Mouse (Mus musculus): ENCODE data around the gene Tmem247. TPM values are rescaled to one million over a fixed set of nuclear protein-coding genes. Genes with fewer than 3 reads are reported as not detected.

The Tmem247 gene
- total and polyA plus RNA-seq, 3 experiments = not detected

GRCm38 (mm10) chr17:86924679-86925078 is 7.5 kb downstream of the Tmem247 start:
- in situ Hi-C loops (cut with MboI; ENCODE audit: low pct_ligation_motif_present, low pct_unique_long_range_greater_than_20kb, low sequenced_read_pairs) = loop anchor here (25.0 kb wide), 1 partner anchor 638 kb away; no protein-coding TSS in a partner anchor
- no peak overlapping the region for H3K9ac ChIP-seq (ENCODE audit: insufficient read depth, low read depth)
- dilution Hi-C loops (cut with MboI; ENCODE audit: extremely low pct_ligation_motif_present, extremely low pct_unique_long_range_greater_than_20kb, low sequenced_read_pairs) = no loop called here
- H3K36me3 ChIP-seq (replicated peaks in 1 of 2; ENCODE audit: control insufficient read depth in 1 of 2, insufficient read depth in 1 of 2, low read length in 1 of 2) = no peaks in the 10 kb centered on the region
- H3K9me3 ChIP-seq (replicated peaks; ENCODE audit: low read length) = peaks cover 4% of the 10 kb centered on the region
- H3K4me1 ChIP-seq (ENCODE audit: control insufficient read depth in 1 of 2, insufficient read depth in 2 of 2) = peaks cover 0 to 3% of the 10 kb centered on the region in 2 experiments; a peak in 1 of 4 replicates
- H3K4me2 ChIP-seq (ENCODE audit: insufficient read depth, low read depth, poor library complexity, severe bottlenecking) = no peak overlapping the region
- no peaks in the 10 kb centered on the region for H3K27me3 ChIP-seq (replicated peaks)
- no peak overlapping the region for H3K4me3 ChIP-seq (replicated peaks in 1 of 3; ENCODE audit: low read depth in 2 of 3, low read length in 2 of 3, poor library complexity in 1 of 3)
- DNase-seq (ENCODE audit: extremely low read depth) = no peak
- H3K27ac ChIP-seq (ENCODE audit: insufficient read depth, low read depth) = no peak overlapping the region
- TF ChIP-seq HCFC1 (IDR thresholded peaks at IDR 0.05; ENCODE audit: low read depth, low read length) (no peak), POLR2A (IDR thresholded peaks at IDR 0.05; ENCODE audit: low read depth, low read length) (no peak), CTCF (conservative IDR thresholded peaks at IDR 0.05 in 1 of 2, IDR thresholded peaks at IDR 0.05 in 1 of 2; ENCODE audit: low read depth in 2 of 2, low read length in 2 of 2) (no peak), MAZ (IDR thresholded peaks at IDR 0.05; ENCODE audit: low read depth, low read length) (no peak), ZNF384 (IDR thresholded peaks at IDR 0.05; ENCODE audit: low read depth, low read length) (no peak), CHD2 (IDR thresholded peaks at IDR 0.05; ENCODE audit: low read length) (no peak), ZC3H11A (IDR thresholded peaks at IDR 0.05; ENCODE audit: low read depth, low read length) (no peak), KAT2A (IDR thresholded peaks at IDR 0.05; ENCODE audit: insufficient replicate concordance, low read length) (no peak), MAX (IDR thresholded peaks at IDR 0.05; ENCODE audit: low read length) (no peak), RAD21 (IDR thresholded peaks at IDR 0.05; ENCODE audit: low read depth, low read length) (no peak), EP300 (IDR thresholded peaks at IDR 0.05; ENCODE audit: low read length) (no peak), MEF2A (IDR thresholded peaks at IDR 0.05; ENCODE audit: borderline replicate concordance, low read depth, low read length) (no peak), MAFK (IDR thresholded peaks at IDR 0.05; ENCODE audit: insufficient replicate concordance, low read length) (no peak), SMC3 (IDR thresholded peaks at IDR 0.05; ENCODE audit: low read depth, low read length) (no peak), TBP (conservative IDR thresholded peaks at IDR 0.05; ENCODE audit: low read depth, low read length) (no peak), JUN (IDR thresholded peaks at IDR 0.05; ENCODE audit: insufficient read depth, low read depth, low read length) (no peak), POLR2AphosphoS2 (IDR thresholded peaks at IDR 0.05; ENCODE audit: low read depth, low read length) (no peak), UBTF (IDR thresholded peaks at IDR 0.05; ENCODE audit: low read depth, low read length) (no peak)
- H3K79me2 ChIP-seq (replicated peaks; ENCODE audit: control insufficient read depth, extremely low read depth, insufficient read depth, poor library complexity, severe bottlenecking) = no peaks in the 10 kb centered on the region

- Histone ChIP-seq H3K9ac (ENCODE audit: insufficient read depth, low read depth) (no peak overlapping the region), H3K27me3 (replicated peaks) (no peaks in the 10 kb centered on the region), H3K9me3 (replicated peaks; ENCODE audit: low read length) (peaks cover 4% of the 10 kb centered on the region), H3K27ac (ENCODE audit: insufficient read depth, low read depth) (no peak overlapping the region), H3K79me2 (replicated peaks; ENCODE audit: control insufficient read depth, extremely low read depth, insufficient read depth, poor library complexity, severe bottlenecking) (no peaks in the 10 kb centered on the region), H3K4me3 (replicated peaks in 1 of 3; ENCODE audit: low read depth in 2 of 3, low read length in 2 of 3, poor library complexity in 1 of 3) (no peak overlapping the region), H3K4me2 (ENCODE audit: insufficient read depth, low read depth, poor library complexity, severe bottlenecking) (no peak overlapping the region), H3K36me3 (replicated peaks in 1 of 2; ENCODE audit: control insufficient read depth in 1 of 2, insufficient read depth in 1 of 2, low read length in 1 of 2) (no peaks in the 10 kb centered on the region), H3K4me1 (ENCODE audit: control insufficient read depth in 1 of 2, insufficient read depth in 2 of 2) (peaks cover 0 to 3% of the 10 kb centered on the region in 2 experiments; a peak in 1 of 4 replicates)
- TF ChIP-seq ZMIZ1 (IDR thresholded peaks at IDR 0.05; ENCODE audit: low read depth, low read length) (no peak), POLR2AphosphoS2 (IDR thresholded peaks at IDR 0.05; ENCODE audit: low read depth, low read length) (no peak), RAD21 (IDR thresholded peaks at IDR 0.05; ENCODE audit: low read depth, low read length) (no peak)
- DNase-seq (ENCODE audit: extremely low read depth) = no peak
- in situ Hi-C loops (cut with MboI; ENCODE audit: low pct_ligation_motif_present, low pct_unique_long_range_greater_than_20kb, low sequenced_read_pairs) = no loop called here
- dilution Hi-C loops (cut with MboI; ENCODE audit: extremely low pct_ligation_motif_present, extremely low pct_unique_long_range_greater_than_20kb, low sequenced_read_pairs) = no loop called here
These were observed 9.7 kb downstream of the Tmem247 start for GRCm38 (mm10) chr17:86926836-86927235.

Measured in CH12.LX (cell line).